Mouse (Mus musculus) heart, adult 18-20 months (tissue): ENCODE measurements at regions not wholly inside any gene's neighbourhood (a gene's known extent, or its start where the extent isn't known, plus 50 kb on each side); places are given as distances from the start of the nearest gene placed in this dataset.
"Not testable (repeated sequence)": the region's sequence is repeated elsewhere in the genome, so short reads cannot be mapped to it uniquely, and the experiment has no call there.

Source experiments
- DNase-seq, 2 experiments: peaks; one replicate each; pipeline ENCODE4 v3.0.0; 2021 to 2022; ENCODE audit warnings: mixed read lengths in 1 of 2

- no peak for DNase-seq
Observed at GRCm38 (mm10) chr8:113916649-113917048, 68.1 kb upstream of the Adamts18 start.

GRCm38 (mm10) chr8:113917197-113917596, 68.7 kb upstream of the Adamts18 start:
- no peak for DNase-seq

- no peak for DNase-seq
Observed at GRCm38 (mm10) chr8:113920306-113920705, 71.8 kb upstream of the Adamts18 start.

- DNase-seq: no peak
Observed at GRCm38 (mm10) chr8:113923381-113923780, 74.8 kb upstream of the Adamts18 start.

- DNase-seq: no peak
Observed at GRCm38 (mm10) chr8:113953721-113954120, 105.2 kb upstream of the Adamts18 start.

- no peak for DNase-seq
Observed at GRCm38 (mm10) chr8:113956439-113957043, 108.0 kb upstream of the Adamts18 start.

GRCm38 (mm10) chr8:113957821-113958220, 109.3 kb upstream of the Adamts18 start:
- no peak for DNase-seq

- no peak for DNase-seq
Observed at GRCm38 (mm10) chr8:113975810-113976209, 127.3 kb upstream of the Adamts18 start.

GRCm38 (mm10) chr8:113976626-113977025, 128.1 kb upstream of the Adamts18 start:
- peak in 1 of 2 experiments; percentile 1 for DNase-seq

- DNase-seq: no peak
Observed at GRCm38 (mm10) chr8:113977072-113977471, 128.5 kb upstream of the Adamts18 start.

- no peak for DNase-seq
Observed at GRCm38 (mm10) chr8:113978946-113979345, 130.4 kb upstream of the Adamts18 start.

- DNase-seq: no peak
Observed at GRCm38 (mm10) chr8:113979837-113980236, 131.3 kb upstream of the Adamts18 start.

- no peak for DNase-seq
Observed at GRCm38 (mm10) chr8:113981339-113981738, 132.8 kb upstream of the Adamts18 start.

- DNase-seq: peak; percentile 46 to 78
Observed at GRCm38 (mm10) chr8:113984845-113985244, 136.3 kb upstream of the Adamts18 start.

- DNase-seq: peak; percentile 14 to 58
Observed at GRCm38 (mm10) chr8:113985471-113985870, 136.9 kb upstream of the Adamts18 start.

- DNase-seq: peak; percentile 13 to 18
Observed at GRCm38 (mm10) chr8:113985948-113986347, 137.4 kb upstream of the Adamts18 start.

GRCm38 (mm10) chr8:113990718-113991117, 142.2 kb upstream of the Adamts18 start:
- DNase-seq: no peak

- no peak for DNase-seq
Observed at GRCm38 (mm10) chr8:113998881-113999280, 134.5 kb upstream of the Nudt7 start.

GRCm38 (mm10) chr8:114001674-114002073, 131.7 kb upstream of the Nudt7 start:
- DNase-seq: no peak

- DNase-seq: no peak
Observed at GRCm38 (mm10) chr8:114004436-114004835, 128.9 kb upstream of the Nudt7 start.

- DNase-seq: no peak
Observed at GRCm38 (mm10) chr8:114006587-114006986, 126.8 kb upstream of the Nudt7 start.

- no peak for DNase-seq
Observed at GRCm38 (mm10) chr8:114007103-114007502, 126.3 kb upstream of the Nudt7 start.

GRCm38 (mm10) chr8:114018364-114018763, 115.0 kb upstream of the Nudt7 start:
- DNase-seq: peak; percentile 4 to 6

- DNase-seq: not testable (repeated sequence)
Observed at GRCm38 (mm10) chr8:114030141-114030540, 103.2 kb upstream of the Nudt7 start.

- no peak for DNase-seq
Observed at GRCm38 (mm10) chr8:114052426-114052825, 80.9 kb upstream of the Nudt7 start.
